Mouse (Mus musculus): Measurements from ENCODE around the gene Mroh9.

GRCm38 (mm10) chr1:163122414-163122813, 36.9 kb upstream of the Mroh9 start:
- TF ChIP-seq CTCF (IDR thresholded peaks at IDR 0.05; ENCODE audit: low read depth, low read length) (no peak), POLR2A (IDR thresholded peaks at IDR 0.05; ENCODE audit: extremely low read depth, insufficient read depth, low read length) (no peak)

Measured in liver, adult 2 months (tissue).